Mouse (Mus musculus) E14TG2a.4 (cell line): ENCODE measurements around the gene Tctn1.

Experiments
- CTCF ChIP-seq: conservative IDR thresholded peaks from 2 replicates; pipeline ENCODE4 v1.5.1; 2014; ENCODE audit warnings: low read length
- NANOG ChIP-seq: IDR thresholded peaks from 2 replicates; pipeline ENCODE4 v1.6.1; 2014; ENCODE audit warnings: borderline replicate concordance, low read length, mixed read lengths
- POU5F1 ChIP-seq: IDR thresholded peaks from 2 replicates; pipeline ENCODE4 v1.6.1; 2014; ENCODE audit warnings: low read length, borderline replicate concordance

GRCm38 (mm10) chr5:122189115-122189514 lies 75.1 kb downstream of the Tctn1 start:
- TF ChIP-seq CTCF (no peak), POU5F1 (no peak), NANOG (no peak)
